Mouse (Mus musculus) ES-E14 (cell line): ENCODE results near the gene Ywhag. TPM values are rescaled to one million over a fixed set of nuclear protein-coding genes. Genes with fewer than 3 reads are reported as not detected.

Experiments used
- DNase-seq: peaks from one replicate; pipeline ENCODE4 v3.0.0-alpha.2; 2013; ENCODE audit warnings: low read depth, low spot score
- H3K27ac ChIP-seq: 2 replicates; pipeline ENCODE4 v1.5.1; 2012; ENCODE audit warnings: low read depth, mild to moderate bottlenecking, low read length, moderate library complexity, mixed read lengths; ENCODE audit not compliant: poor library complexity, insufficient read depth, severe bottlenecking
- H3K36me3 ChIP-seq: 2 replicates; pipeline ENCODE4 v1.6.1; 2012; ENCODE audit warnings: mild to moderate bottlenecking, low read length, moderate library complexity, mixed read lengths; ENCODE audit not compliant: control insufficient read depth, poor library complexity, insufficient read depth, severe bottlenecking
- H3K4me1 ChIP-seq, 2 experiments: fragments of 150-350 bp in 1 of 2; sonication (generic) in 1 of 2; 2 replicates each; pipeline ENCODE4 v1.6.1; 2012; ENCODE audit warnings: low read length in 2 of 2, mild to moderate bottlenecking in 1 of 2, mixed read lengths in 1 of 2; ENCODE audit not compliant: control insufficient read depth in 2 of 2, insufficient read depth in 2 of 2, poor library complexity in 1 of 2
- H3K4me3 ChIP-seq, 2 experiments: fragments of 150-350 bp in 1 of 2; sonication (generic) in 1 of 2; 2 replicates each; pipeline ENCODE4 v1.5.1; 2012; ENCODE audit warnings: low read length in 2 of 2, low read depth in 1 of 2, mild to moderate bottlenecking in 1 of 2, mixed read lengths in 1 of 2; ENCODE audit not compliant: insufficient read depth in 1 of 2, poor library complexity in 1 of 2, severe bottlenecking in 1 of 2
- H3K9ac ChIP-seq: 2 replicates; pipeline ENCODE4 v1.6.1; 2012; ENCODE audit warnings: low read depth, mild to moderate bottlenecking, low read length, mixed read lengths; ENCODE audit not compliant: poor library complexity, insufficient read depth, severe bottlenecking
- H3K9me3 ChIP-seq: fragments of 150-350 bp; sonication (generic); 2 replicates; pipeline ENCODE4 v1.6.1; 2012; ENCODE audit warnings: low read depth, mild to moderate bottlenecking, low read length; ENCODE audit not compliant: control insufficient read depth, insufficient read depth
- CHD2 ChIP-seq: IDR thresholded peaks from 2 replicates; pipeline ENCODE4 v1.6.1; 2014; ENCODE audit warnings: mild to moderate bottlenecking, low read depth, low read length, inconsistent platforms
- HCFC1 ChIP-seq: IDR thresholded peaks from 2 replicates; pipeline ENCODE4 v1.6.1; 2012; ENCODE audit warnings: low read length, inconsistent platforms, borderline replicate concordance; ENCODE audit not compliant: insufficient read depth
- MAFK ChIP-seq: IDR thresholded peaks from 2 replicates; pipeline ENCODE4 v1.6.1; 2014; ENCODE audit warnings: mild to moderate bottlenecking, low read depth, low read length, inconsistent platforms; ENCODE audit not compliant: insufficient read depth
- ZC3H11A ChIP-seq: IDR thresholded peaks from 2 replicates; pipeline ENCODE4 v1.6.1; 2012; ENCODE audit warnings: low read depth, mild to moderate bottlenecking, inconsistent platforms, low read length, borderline replicate concordance
- ZNF384 ChIP-seq: IDR thresholded peaks from 2 replicates; pipeline ENCODE4 v1.6.1; 2012; ENCODE audit warnings: low read depth, low read length, inconsistent platforms
- in situ Hi-C, 2 experiments: fragments of 600-800 bp; cut with MboI; formaldehyde crosslinking; loops; one replicate each; pipeline ENCODE4 v1.15.1; 2025; ENCODE audit warnings: low sequenced_read_pairs in 2 of 2, inconsistent platforms in 1 of 2; ENCODE audit not compliant: unreplicated experiment in 2 of 2
- total RNA-seq: library from RNA; depleted of rRNA; stranded (reverse); fragments of 300-350 nt; gene quantifications from 2 replicates; pipeline ENCODE4 v1.2.3, GENCODE M21; 2012

Ywhag gene
- total RNA-seq, 1 experiment: 176 TPM

DNA sequence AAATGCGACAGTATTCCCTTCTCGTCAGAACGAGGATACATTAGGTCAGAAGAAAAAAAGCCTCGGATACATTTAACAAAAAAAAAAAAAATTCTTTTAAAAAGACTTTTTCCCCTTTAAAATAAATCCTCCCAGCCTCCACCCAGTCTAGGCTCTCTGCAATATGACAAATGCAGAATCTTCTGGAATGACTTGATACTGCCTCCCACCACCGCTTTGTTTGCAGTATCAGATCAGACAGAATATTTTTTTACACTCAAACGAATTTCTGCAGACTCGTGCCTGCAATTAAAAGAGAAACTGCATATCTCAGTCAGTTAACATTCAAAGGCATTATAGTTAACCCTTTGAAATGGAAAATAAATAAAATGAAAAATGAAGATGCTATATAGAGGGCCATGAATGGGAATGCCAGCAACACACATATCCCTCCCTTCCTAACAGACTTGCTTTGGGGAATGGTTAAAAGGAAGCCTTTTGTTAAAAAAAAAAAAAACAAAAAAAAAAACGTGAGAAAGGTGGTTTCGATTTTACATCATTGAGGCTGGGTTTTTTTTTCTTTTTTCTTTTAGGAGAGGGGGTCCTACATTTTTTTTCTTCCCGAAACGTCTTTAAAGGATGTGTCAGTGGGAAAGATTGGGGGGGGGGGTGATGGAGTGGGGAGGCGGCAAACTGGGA is 1.1 kb downstream of the Ywhag start:
- in situ Hi-C loops: no loop called here
- peak overlapping the region; percentile 98; the same call in 1 of the 2 replicates for H3K27ac ChIP-seq
- H3K9me3 ChIP-seq: no peaks in the 10 kb centered on the region
- peaks cover 6 to 12% of the 10 kb centered on the region in 2 experiments; a peak in 3 of 4 replicates for H3K4me1 ChIP-seq
- TF ChIP-seq CHD2 (no peak), ZNF384 (peak; percentile 67)
- H3K4me3 ChIP-seq: peak overlapping the region; percentile 87 to 98
- H3K36me3 ChIP-seq: peaks cover 33% of the 10 kb centered on the region
- peak overlapping the region; percentile 98 for H3K9ac ChIP-seq
- no peak for DNase-seq

- no peak overlapping the region for H3K27ac ChIP-seq
- peak overlapping the region; percentile 7; the same call in 1 of the 2 replicates for H3K9ac ChIP-seq
- DNase-seq: no peak
- H3K4me3 ChIP-seq: peak overlapping the region; percentile 45 to 87
- TF ChIP-seq MAFK (no peak), HCFC1 (no peak)
- H3K4me1 ChIP-seq: peaks cover 6 to 12% of the 10 kb centered on the region in 2 experiments; a peak in 3 of 4 replicates
- H3K9me3 ChIP-seq: no peaks in the 10 kb centered on the region
- in situ Hi-C loops: no loop called here
- peaks cover 41% of the 10 kb centered on the region for H3K36me3 ChIP-seq
Observed at GRCm38 (mm10) chr5:135932359-135932758, 2.1 kb downstream of the Ywhag start.

- Histone ChIP-seq H3K4me1 (peaks cover 6 to 14% of the 10 kb centered on the region in 2 experiments; a peak in 3 of 4 replicates), H3K4me3 (peak overlapping the region in 1 of 2 experiments; percentile 50; a peak in 2 of 4 replicates), H3K9me3 (no peaks in the 10 kb centered on the region), H3K9ac (peak overlapping the region; percentile 51; the same call in 1 of the 2 replicates), H3K27ac (no peak overlapping the region), H3K36me3 (peaks cover 45% of the 10 kb centered on the region)
- DNase-seq: no peak
- TF ChIP-seq ZNF384 (no peak), HCFC1 (no peak)
- in situ Hi-C loops: no loop called here
Observed at GRCm38 (mm10) chr5:135931526-135931925, 2.9 kb downstream of the Ywhag start.

DNA sequence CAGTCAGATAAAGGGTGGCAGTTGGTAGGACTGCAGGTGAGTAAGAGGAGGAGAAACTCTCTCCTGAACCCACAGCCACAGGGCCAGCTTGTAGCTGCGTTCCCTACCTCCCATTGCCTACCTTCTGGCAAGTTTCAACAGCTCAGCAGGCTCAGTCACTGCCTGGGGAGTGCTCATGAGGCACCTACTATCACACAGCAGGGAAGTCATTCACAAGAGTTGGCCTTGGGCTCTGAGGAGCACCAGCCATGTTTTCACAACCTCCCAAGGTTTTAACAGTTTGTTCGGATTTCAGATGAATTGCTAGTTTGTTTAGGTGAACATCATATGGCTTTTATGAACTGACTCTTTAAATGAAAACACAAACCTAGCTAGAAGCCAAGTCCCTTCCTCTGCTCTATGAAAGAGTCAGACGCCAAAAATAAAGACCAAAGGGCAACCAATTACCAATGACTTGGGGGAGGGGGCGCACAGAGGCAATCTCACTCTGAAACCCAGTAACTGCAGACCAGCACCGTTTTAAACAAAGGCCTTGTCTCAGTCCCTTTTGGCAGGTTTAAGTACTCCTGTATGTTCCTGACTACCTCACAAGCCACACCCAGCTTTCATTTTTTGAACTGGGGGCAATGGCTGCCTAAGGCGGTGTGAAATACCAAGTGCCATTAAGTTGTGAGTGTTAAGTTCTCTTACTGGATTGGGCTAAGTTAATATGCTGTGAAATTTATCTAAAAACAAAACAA is 4.6 kb downstream of the Ywhag start:
- peak overlapping the region in 1 of 2 experiments; percentile 50; a peak in 1 of 4 replicates for H3K4me3 ChIP-seq
- H3K9me3 ChIP-seq: no peaks in the 10 kb centered on the region
- peaks cover 4 to 11% of the 10 kb centered on the region in 2 experiments; a peak in 3 of 4 replicates for H3K4me1 ChIP-seq
- no peak overlapping the region for H3K9ac ChIP-seq
- no peak for TF ChIP-seq CHD2
- no peak for TF ChIP-seq HCFC1
- no peak for TF ChIP-seq ZNF384
- no peak for TF ChIP-seq MAFK
- no peak for TF ChIP-seq ZC3H11A
- in situ Hi-C loops: no loop called here
- peaks cover 53% of the 10 kb centered on the region for H3K36me3 ChIP-seq
- DNase-seq: no peak
- no peak overlapping the region for H3K27ac ChIP-seq
